Mouse (Mus musculus): Measurements from ENCODE around the gene Psors1c2.

The Psors1c2 gene

GRCm38 (mm10) chr17:35557351-35557750, 24.4 kb downstream of the Psors1c2 start:
- no peak for DNase-seq (ENCODE audit: low read depth)

- DNase-seq (ENCODE audit: low read depth) = no peak
Observed at GRCm38 (mm10) chr17:35558216-35558615, 25.2 kb downstream of the Psors1c2 start.

- no peak for DNase-seq (ENCODE audit: low read depth)
Observed at GRCm38 (mm10) chr17:35567150-35567549, 34.1 kb downstream of the Psors1c2 start, which contains the start of gene 2300002M23Rik. Gene 2300002M23Rik (plus strand): TSS chr17:35567450.

- DNase-seq (ENCODE audit: low read depth) = no peak
Observed at GRCm38 (mm10) chr17:35567767-35568166, 34.8 kb downstream of the Psors1c2 start.

- no peak for DNase-seq (ENCODE audit: low read depth)
Observed at GRCm38 (mm10) chr17:35569091-35569944, 36.3 kb downstream of the Psors1c2 start.

- no peak for DNase-seq (ENCODE audit: low read depth)
Observed at GRCm38 (mm10) chr17:35570836-35571235, 37.8 kb downstream of the Psors1c2 start.

- no peak for DNase-seq (ENCODE audit: low read depth)
Observed at GRCm38 (mm10) chr17:35571477-35571876, 38.5 kb downstream of the Psors1c2 start.

GRCm38 (mm10) chr17:35578211-35578610, 45.2 kb downstream of the Psors1c2 start:
- peak; percentile 95 for DNase-seq (ENCODE audit: low read depth)

GRCm38 (mm10) chr17:35582900-35583299, 49.9 kb downstream of the Psors1c2 start:
- no peak for DNase-seq (ENCODE audit: low read depth)

Data from c-Kit-positive CD71-negative TER-119-negative erythroid progenitor cells, embryonic 14.5 days (primary cell).